Mouse (Mus musculus): Measurements from ENCODE around the gene Xndc1.

Gene Xndc1

DNA sequence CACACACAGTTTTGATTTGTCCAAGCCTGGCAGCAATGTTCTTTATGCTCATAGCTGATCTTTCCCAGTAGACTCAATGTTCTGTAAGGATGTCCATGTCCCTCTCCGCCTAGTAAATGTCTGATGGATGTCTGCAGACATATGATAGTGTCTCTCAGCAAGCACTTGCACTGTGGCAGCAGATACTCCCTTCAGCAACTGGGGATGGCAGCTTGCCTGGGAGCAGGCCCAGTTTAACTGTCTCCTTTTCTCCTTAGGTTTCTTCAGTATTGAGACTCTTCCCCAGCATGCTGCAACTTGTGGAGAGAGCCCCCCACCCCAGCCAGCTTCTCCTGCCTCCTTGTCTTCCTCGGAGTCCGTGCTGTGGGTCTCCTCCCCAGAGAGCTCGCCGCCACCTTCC, 16.5 kb downstream of the Xndc1 start:
- DNase-seq (ENCODE audit: low read depth): no peak

DNA sequence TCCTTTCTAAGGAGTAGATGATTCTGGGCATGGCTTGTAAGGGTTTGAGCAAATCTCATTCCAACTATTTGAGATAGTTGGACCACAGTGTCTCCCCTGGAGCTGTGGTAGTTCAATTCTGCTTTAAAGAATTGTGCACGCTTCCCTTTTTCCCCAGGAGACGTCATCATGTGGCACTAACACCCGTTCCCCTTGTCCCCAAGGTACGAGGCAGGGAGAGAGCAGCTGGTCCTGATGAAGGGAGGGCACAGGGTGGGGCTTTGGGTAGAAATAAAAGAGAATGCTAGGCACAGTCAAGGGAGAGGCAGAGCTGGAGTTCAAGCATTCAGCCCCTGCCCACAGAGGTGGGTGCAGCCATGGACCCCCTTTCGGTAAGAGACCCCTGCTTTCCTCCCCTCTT, 17.5 kb downstream of the Xndc1 start, which contains the start of gene Trpc2:
TSS of gene Trpc2 (plus strand) at position 301 of the 400 bp plus-strand sequence.
- no peak for DNase-seq (ENCODE audit: low read depth)

DNA sequence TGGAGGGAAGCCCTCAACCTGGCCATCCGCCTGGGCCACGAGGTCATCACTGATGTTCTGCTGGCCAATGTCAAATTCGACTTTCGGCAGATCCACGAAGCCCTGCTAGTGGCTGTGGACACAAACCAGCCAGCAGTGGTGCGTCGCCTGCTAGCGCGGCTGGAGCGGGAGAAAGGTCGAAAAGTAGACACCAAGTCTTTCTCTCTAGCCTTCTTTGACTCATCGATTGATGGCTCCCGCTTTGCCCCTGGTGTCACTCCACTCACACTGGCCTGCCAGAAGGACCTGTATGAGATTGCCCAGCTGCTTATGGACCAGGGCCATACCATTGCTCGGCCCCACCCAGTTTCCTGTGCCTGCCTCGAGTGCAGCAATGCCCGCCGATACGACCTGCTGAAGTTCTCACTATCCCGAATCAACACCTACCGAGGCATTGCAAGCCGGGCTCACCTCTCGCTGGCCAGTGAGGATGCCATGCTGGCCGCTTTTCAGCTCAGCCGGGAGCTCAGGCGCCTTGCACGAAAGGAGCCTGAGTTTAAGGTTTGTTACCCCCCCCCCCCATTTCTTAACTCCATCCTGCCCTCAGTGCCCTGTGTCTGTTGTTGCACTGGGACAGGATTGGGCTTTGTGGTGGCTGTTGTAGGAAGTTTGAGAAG, 18.9 kb downstream of the Xndc1 start:
- no peak for DNase-seq (ENCODE audit: low read depth)

DNA sequence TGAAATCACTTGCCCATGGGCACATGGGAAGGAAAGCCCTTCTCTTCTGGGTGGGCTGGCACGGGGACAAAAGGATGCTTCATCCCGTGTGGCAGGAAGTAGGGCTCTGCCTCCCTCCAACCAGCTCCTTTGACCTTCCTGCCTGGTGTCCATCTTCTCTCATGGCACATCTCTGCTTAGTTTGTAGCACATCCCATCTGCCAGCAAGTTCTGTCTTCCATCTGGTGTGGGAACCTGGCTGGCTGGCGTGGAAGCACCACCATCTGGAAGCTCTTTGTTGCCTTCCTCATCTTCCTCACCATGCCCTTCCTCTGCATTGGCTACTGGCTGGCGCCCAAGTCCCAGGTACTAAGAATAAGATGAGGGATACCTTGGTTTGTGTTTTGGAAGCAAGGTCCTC, 22.0 kb downstream of the Xndc1 start:
- DNase-seq (ENCODE audit: low read depth): no peak

DNA sequence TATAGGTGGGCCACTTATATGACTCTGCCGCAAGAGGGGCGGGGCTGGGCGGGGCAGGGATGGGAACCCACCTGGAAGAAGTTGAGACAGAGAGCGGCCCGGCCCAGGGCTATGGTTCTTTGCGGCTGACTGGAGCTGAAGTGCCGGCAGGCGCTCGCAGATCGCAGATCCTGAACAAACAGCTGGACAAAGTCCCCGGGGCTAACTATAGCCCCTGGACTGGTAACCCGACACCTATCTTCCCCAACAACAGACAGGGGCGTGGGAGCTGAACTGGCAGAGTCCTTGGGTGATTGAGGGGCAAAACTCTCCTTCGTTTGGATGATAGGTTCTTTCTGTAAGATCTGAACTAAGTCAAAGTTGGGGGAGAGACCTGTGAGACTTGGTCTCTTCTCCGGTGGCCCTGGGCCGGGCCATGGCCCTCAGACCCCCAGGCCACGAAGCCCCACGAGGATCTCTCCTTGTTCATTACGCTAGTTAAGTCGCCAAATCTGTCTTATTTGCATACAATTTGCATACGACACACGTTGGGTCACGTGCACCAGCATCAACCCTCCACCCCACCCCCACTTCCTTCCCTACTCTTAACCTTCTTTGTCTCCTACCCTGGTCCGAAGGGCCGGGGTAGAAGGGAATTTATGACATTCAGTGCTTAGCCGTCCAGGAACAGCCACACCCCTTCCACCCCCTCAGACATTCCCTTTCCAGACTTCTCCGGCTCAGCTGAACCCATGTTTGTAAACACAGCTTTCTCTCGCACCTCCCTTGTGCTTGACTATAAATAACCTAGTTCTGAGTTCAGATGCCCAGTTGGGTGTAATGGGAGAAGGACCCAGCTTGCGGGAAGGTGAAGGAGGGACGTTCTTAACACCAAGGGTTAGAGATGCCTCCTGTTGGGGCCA, 34.7 kb downstream of the Xndc1 start:
- DNase-seq (ENCODE audit: low read depth): no peak

DNA sequence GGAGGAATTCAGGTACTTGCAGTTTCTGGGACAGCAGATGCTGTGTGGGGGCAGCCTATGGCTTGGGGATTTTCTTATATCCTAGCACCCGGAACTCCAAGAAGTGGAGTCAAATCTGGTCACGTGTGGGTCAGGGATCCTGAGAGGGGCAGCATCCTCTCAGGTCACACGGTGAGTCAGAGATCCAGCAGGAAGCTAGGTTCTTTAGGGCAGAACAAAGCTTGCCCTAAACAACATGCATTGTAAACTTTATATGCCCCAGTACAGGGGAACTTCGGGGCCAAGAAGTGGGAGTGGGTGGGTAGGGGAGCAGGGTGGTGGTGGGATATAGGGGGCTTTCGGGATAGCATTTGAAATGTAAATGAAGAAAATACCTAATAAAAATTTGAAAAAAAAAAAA, 35.6 kb downstream of the Xndc1 start:
- no peak for DNase-seq (ENCODE audit: low read depth)

DNA sequence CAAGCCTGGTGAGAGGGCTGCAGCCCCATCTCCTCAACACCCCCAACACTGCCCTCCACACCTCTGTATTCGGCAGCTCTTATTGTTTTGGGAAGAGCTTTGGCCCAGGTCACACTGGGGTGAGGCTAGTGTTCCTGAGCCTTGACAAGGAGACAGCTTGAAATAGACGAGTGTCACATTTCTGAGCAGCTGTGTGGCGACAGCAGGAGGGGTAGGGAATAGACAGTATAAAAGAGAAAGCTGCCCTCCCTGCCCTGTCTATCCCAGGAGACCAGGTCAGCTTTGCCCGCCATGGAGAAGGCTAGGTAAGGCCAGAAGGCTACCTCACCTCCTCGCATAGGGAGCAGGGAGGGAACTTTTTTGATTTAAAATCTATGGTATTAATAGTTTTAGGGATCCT, 36.2 kb downstream of the Xndc1 start, which contains the start of gene Art1:
TSS of gene Art1 (plus strand) at position 257 of the 400 bp plus-strand sequence.
- no peak for DNase-seq (ENCODE audit: low read depth)

DNA sequence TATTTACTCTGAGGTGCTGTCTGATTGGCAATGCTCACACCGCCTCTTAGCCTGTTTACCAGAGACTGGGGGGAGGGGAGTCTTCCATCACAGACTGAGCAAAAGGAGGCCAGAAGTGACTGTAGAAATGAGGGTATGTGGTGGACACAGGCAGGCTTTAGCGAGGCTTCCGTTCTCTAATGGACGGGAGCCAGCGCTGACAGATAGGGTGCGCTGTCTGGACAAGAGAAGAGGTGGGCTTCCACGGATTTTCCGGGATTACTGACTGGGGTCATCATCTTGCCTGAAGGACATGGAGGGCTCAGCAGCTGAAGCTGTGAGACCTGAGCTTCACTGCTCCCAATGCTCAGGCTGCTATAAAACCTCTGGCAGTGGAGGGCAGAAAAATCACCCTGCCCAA, 36.9 kb downstream of the Xndc1 start:
- DNase-seq (ENCODE audit: low read depth): no peak

DNA sequence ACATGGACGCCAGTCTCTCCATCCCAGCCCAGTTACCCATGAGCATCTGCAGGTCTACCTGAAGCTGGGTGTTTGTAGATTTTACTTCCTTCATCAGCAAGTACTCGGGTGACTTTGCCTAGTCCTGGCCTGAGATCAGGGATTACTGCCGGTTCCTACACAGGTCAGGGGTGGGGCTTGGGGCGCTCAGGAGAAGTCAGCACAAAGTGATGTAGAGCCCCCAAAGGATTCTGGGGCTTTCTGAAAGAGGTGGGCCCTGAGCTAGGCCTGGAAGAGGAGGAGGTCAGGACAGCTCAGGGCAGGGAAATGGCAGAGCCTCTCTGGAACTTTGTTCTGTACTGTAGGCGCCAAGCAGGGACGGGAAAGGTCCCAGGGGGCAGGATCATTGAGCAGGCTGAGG, 37.4 kb downstream of the Xndc1 start:
- no peak for DNase-seq (ENCODE audit: low read depth)

DNA sequence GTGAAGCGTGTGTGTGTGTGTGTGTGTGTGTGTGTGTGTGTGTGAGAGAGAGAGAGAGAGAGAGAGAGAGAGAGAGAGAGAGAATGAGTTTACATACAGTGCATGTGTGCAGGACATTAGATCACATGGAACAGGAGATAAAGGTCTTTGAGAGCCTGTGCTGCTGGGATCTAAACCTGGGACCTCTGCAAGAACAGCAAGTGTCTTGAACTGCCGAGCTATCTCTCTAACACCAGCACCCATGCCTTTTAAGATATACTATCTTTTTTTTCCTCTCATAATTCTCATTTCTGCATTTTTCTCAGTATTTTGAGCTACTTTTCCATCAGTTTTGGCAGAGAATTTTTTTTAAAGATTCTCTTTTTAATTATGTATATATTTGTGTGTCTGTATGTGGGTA, 38.2 kb downstream of the Xndc1 start:
- no peak for DNase-seq (ENCODE audit: low read depth)

DNA sequence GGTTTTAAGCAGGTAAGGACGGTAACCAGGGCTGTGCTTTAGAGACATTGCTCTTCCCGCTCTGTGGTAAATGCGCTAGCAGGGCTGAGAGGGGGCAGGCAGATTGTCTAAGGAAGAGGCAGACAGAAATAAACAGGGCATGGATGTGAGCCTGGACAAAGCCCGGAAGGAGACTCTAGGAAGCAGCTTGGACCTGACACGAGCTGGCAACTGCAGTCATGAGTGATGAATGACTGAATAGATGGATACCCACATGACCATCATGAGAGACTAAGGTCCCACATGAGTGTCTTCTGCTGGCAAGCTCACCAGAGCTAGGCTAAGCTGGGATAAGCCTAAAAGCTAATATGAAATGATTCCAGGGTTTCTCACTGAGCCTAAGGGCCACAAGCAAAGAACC, 38.8 kb downstream of the Xndc1 start:
- DNase-seq (ENCODE audit: low read depth): no peak

DNA sequence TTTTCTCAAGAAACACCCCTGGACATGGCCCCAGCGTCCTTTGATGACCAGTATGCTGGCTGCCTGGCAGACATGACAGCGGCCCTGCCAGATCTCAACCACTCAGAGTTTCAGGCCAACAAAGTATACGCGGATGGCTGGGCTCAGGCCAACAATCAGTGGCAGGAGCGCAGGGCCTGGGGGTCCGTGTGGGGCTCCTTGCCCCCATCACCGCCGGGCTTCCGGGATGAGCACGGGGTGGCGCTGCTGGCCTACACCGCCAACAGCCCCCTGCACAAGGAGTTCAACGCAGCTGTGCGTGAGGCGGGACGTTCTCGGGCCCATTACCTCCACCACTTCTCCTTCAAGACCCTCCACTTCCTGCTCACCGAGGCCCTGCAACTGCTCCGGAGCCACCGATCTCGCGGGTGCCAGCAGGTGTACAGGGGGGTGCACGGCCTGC, 41.4 kb downstream of the Xndc1 start:
- no peak for DNase-seq (ENCODE audit: low read depth)

DNA sequence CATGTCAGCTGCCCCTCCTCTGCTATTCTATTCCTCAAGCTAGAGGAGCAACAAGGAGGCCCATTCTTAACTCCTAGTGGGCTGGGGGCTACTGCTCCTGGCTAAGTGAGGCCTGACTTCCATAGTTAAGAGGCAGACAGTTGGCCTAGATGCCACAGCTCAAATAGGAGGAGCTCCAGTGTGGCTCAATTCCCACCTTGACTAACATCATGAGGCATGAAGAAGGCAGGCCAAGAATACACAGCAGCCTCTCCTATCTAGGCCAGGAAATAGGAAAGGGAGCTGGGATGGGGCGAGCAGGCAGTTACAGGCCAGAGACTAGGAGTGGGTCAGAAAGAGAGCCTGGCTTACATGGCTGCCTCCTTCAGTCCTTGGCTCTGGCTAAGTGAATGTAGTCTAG, 42.9 kb downstream of the Xndc1 start:
- DNase-seq (ENCODE audit: low read depth): no peak

DNA sequence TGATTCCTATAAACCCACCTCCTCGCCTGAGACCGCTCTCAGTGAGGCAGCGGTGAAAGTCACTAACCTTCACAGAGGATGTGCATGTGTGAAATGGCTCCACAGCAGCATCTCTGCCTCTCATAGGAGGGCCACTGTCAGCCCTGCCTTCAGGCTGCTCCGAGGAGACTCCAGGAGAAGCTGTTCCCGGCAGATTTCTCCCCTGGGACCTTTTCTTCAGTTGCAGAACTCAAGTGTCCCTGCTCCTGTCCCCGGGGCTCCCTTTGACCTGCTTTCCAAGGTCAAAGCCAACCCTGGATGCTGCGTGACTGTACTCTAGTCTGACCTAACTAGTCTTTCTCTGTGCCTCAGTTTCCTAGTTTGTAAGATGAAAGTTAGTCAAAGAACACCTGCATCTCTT, 43.9 kb downstream of the Xndc1 start, which contains the start of gene Art5:
TSS of gene Art5 (minus strand) at position 319 of the 400 bp plus-strand sequence.
- no peak for DNase-seq (ENCODE audit: low read depth)

DNA sequence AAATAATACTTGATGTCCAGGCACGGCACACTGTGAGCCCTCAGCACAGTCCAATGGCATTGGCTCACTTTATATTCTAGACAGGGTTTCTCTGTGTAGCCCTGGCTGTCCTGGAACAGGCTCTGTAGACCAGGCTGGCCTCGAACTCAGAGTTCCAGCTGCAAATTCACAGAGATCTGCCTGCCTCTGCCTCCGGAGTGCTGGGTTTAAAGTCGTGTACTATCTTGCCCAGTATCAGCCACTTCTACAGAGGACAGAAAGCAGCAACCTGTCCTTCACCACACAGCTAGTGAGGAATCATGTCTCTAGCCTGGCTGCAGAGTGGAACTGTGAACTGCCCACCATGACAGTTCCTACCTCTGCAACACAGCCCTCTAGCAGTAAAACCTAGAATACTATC, 44.4 kb downstream of the Xndc1 start:
- no peak for DNase-seq (ENCODE audit: low read depth)

DNA sequence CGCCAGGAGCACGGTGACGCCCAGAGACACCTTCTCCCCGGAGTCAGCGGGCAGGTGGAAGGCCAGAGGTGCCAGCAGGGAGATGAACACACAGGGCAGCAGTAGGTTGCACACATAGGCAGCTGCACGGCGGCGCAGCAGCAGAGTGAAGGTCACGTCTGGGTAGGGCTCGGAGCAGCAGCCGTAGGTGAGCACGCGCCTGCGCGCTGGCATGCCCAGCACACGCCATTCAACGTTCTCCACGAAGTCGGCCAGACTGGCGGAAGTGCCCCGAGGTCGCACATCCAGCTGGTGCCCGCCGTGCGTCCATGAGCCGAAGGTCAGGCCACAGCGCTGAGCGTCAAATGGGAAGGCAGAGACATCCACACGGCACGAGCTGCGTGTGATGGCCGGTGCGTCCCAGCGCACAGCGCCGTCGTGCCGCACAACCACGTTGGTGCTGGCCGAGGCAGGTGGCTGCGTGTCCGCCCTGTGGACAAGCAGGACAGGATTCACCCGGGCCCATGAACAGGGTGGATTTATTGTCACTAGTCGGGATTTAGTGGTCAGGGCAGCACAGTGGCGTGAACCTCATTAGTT, 47.9 kb downstream of the Xndc1 start:
- DNase-seq (ENCODE audit: low read depth): no peak

DNA sequence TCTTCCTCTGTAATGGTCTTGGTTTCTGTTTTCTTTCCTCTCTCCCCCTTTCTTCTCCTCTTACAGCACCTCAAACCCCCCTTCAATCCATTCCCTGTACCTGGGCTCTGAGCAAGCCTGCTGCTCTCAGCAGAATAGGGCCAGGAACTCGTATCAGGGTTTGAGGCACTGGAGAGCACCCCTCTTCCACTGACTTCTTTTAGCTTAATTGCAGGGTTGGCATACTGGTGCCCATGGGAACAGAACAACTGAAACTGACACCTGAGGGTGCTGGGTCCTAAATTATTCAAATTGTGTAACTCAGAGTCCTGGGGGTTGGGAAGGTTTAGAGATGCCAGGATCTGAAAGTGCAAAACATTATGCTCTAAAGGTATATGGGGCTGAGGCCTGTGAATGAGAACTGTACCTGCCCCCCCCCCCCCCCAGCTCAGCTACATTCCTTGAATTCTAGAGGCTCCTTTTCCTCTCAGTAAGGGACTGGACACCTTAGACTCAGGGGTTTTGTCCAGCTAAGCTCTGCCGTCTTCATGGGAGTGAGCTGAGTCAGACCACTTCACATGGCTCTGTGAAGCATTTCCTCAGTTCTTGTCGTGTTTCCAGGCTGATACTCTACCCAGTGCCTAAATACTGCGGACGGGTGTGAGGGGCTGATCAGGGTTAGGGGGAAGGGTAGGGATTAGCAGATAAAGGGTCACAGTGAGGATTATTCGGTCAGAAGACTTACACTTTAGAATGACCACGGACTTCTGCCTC, 51.4 kb downstream of the Xndc1 start, which contains the start of gene Chrna10:
TSS of gene Chrna10 (minus strand) at position 250 of the 753 bp plus-strand sequence.
- DNase-seq (ENCODE audit: low read depth): no peak

DNA sequence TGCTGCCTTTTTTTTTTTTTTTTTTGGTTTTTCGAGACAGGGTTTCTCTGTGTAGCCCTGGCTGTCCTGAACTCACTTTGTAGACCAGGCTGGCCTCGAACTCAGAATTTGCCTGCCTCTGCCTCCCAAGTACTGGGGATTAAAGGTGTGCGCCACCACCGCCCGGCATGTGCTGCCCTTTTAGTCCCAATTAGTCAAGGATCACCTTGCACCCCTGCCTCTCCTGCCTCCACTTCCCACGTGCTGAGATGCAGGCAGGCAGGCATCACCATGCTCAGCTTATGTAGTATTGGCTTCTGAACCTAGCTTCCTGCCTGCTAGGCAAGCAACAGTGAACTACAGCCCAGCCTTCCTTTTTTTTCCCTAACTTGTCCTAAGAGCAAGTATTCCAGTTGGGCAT, 52.1 kb downstream of the Xndc1 start:
- DNase-seq (ENCODE audit: low read depth): no peak

DNA sequence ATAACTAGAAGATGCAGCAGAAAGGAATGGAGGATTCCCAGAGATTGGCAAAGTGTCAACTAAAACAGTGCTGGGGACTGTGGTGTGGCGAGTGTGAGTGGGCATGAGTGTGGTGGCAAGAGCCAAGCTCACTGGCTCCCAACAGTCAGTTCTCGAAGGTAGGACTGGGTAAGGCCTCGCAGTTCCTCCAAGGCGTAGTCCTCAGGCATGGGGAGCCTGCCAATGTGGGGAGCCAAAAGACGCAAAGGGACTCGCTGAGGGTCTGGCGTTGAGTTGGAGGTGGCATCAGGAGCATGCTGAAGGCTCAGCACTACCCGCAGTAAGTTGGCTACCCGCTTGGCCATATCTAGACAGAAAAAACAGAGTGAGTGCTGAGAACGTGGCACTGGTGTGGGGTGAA, 55.0 kb downstream of the Xndc1 start:
- DNase-seq (ENCODE audit: low read depth): no peak

DNA sequence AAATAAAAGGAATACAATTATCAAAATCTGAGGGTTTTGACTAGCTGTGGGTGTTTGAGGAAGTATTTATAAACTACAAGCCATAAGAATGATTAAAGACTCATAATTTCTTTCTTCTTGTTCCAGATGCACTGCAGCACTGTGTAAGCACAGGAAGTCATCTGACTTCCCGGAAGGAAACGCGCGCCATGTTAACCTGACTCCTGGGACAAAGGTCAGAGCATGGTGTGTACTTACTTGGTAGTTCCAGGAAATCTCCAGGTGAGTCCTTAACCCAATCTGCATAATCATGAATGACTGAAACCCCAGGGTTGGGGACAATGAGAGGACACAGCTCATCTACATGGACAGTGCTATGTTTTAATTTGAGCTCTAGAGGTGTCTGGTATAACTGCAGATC, 67.1 kb downstream of the Xndc1 start:
- no peak for DNase-seq (ENCODE audit: low read depth)

Measured in fibroblast of lung, adult 2 months (primary cell).